17 mouse cellular contexts compared by ENCODE assay signal in the genomic region with DNA sequence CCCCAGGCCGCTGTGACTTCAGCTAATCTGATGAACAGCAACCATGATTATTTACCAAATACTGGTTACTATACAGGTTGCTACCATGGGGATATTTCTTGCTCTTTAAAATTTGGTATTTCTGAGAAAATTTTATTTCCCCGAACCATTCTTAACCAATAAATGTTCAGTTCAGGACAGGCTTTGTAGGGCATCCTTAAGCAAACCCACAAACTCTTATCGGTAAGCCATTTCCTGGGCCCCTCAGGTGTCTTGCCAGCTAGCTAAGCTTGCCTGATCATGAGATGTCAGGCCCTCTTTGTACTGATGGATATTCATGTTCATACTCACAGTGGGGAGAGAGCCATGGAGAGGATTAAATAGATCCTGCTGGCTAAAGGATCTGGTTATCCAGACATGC. TPM values are rescaled to one million over a fixed set of nuclear protein-coding genes. Genes with fewer than 3 reads are reported as not detected.
A peak's percentile ranks its signal among the peaks of the same experiment; 100 is the strongest.
DNase-seq lines count a peak whose midpoint lies in the region; ATAC-seq and TF ChIP-seq lines count a peak whose summit lies in the region.
"Had no signal": no experiment of that assay in that cellular context is flagged by ENCODE, and none has a peak within 500 bp of the region (broad histone marks: within the 10 kb centered on the region; RNA-seq: fewer than 3 reads in every experiment).

No protein-coding gene starts in this region.

- H3K4me2 ChIP-seq in heart, postnatal 0 days (ENCODE audit: low read depth, low read length), result no peak overlapping the region
- no peak overlapping the region for H3K4me2 ChIP-seq in heart, embryonic 11.5 days
- no peak overlapping the region for H3K4me2 ChIP-seq in midbrain, embryonic 14.5 days (ENCODE audit: low read length)
- H3K4me2 ChIP-seq: forebrain, embryonic 15.5 days; limb, embryonic 15.5 days had no signal

- no peak overlapping the region for H3K4me3 ChIP-seq in heart, postnatal 0 days (ENCODE audit: low read depth, low read length)
- H3K4me3 ChIP-seq in heart, embryonic 11.5 days (ENCODE audit: low read depth, low read length), result no peak overlapping the region
- H3K4me3 ChIP-seq in MEL (ENCODE audit: control insufficient read depth in 1 of 2, insufficient read depth in 1 of 2, low read depth in 2 of 2, low read length in 2 of 2), result no peak overlapping the region
- no peak overlapping the region for H3K4me3 ChIP-seq in small intestine, adult 2 months (ENCODE audit: low read depth, low read length)
- no peak overlapping the region for H3K4me3 ChIP-seq in midbrain, embryonic 14.5 days (replicated peaks; ENCODE audit: low read depth, low read length)
- H3K4me3 ChIP-seq: forebrain, embryonic 15.5 days; gastrocnemius, adult 2 months; hindbrain, embryonic 10.5 days; left cerebral cortex, adult 2 months; limb, embryonic 15.5 days had no signal

- H3K36me3 ChIP-seq in heart, postnatal 0 days (replicated peaks; ENCODE audit: control insufficient read depth, insufficient read depth, low read length), result peaks cover 13% of the 10 kb centered on the region; the same call in 1 of the 2 replicates
- peaks cover 4% of the 10 kb centered on the region for H3K36me3 ChIP-seq in heart, embryonic 11.5 days (ENCODE audit: control insufficient read depth, insufficient read depth, low read length)
- peaks cover 0 to 57% of the 10 kb centered on the region in 2 experiments; a peak in 2 of 4 replicates for H3K36me3 ChIP-seq in MEL (ENCODE audit: control insufficient read depth in 1 of 2, insufficient read depth in 2 of 2, low read length in 2 of 2)
- H3K36me3 ChIP-seq in small intestine, adult 2 months (ENCODE audit: control insufficient read depth, insufficient read depth, low read length), result no peaks in the 10 kb centered on the region
- no peaks in the 10 kb centered on the region for H3K36me3 ChIP-seq in midbrain, embryonic 14.5 days (ENCODE audit: control insufficient read depth, insufficient read depth, low read length)
- H3K36me3 ChIP-seq: forebrain, embryonic 15.5 days; hindbrain, embryonic 10.5 days; limb, embryonic 15.5 days had no signal

- no peak overlapping the region for H3K9ac ChIP-seq in heart, postnatal 0 days (replicated peaks; ENCODE audit: low read depth, low read length)
- no peak overlapping the region for H3K9ac ChIP-seq in heart, embryonic 11.5 days (ENCODE audit: low read depth, low read length)
- 0 out of 2 replicates have a peak overlapping the region, but pooled peaks have one; percentile 20 for H3K9ac ChIP-seq in MEL (ENCODE audit: control insufficient read depth, low read depth, low read length, poor library complexity, severe bottlenecking)
- no peak overlapping the region for H3K9ac ChIP-seq in midbrain, embryonic 14.5 days (replicated peaks; ENCODE audit: low read length)
- H3K9ac ChIP-seq: forebrain, embryonic 15.5 days; limb, embryonic 15.5 days had no signal

- H3K27me3 ChIP-seq in heart, postnatal 0 days (ENCODE audit: control insufficient read depth, insufficient read depth, low read length), result no peaks in the 10 kb centered on the region
- no peaks in the 10 kb centered on the region for H3K27me3 ChIP-seq in heart, embryonic 11.5 days (ENCODE audit: control insufficient read depth, insufficient read depth, low read length)
- no peaks in the 10 kb centered on the region for H3K27me3 ChIP-seq in MEL (ENCODE audit: control insufficient read depth in 1 of 2, insufficient read depth in 2 of 2, low read length in 2 of 2)
- H3K27me3 ChIP-seq in small intestine, adult 2 months (ENCODE audit: control insufficient read depth, insufficient read depth, low read length), result no peaks in the 10 kb centered on the region
- H3K27me3 ChIP-seq in midbrain, embryonic 14.5 days (ENCODE audit: control insufficient read depth, insufficient read depth, low read length), result no peaks in the 10 kb centered on the region
- H3K27me3 ChIP-seq: forebrain, embryonic 15.5 days; limb, embryonic 15.5 days had no signal

- WGBS in heart, postnatal 0 days, result 85% methylated on average over 3 of the region's 3 CpGs
- WGBS in heart, embryonic 11.5 days (ENCODE audit: insufficient replicate concordance), result 80% methylated on average over 3 of the region's 3 CpGs
- 75% methylated on average over 3 of the region's 3 CpGs for WGBS in small intestine, adult 2 months
- 81% methylated on average over 3 of the region's 3 CpGs for WGBS in midbrain, embryonic 14.5 days

- peaks cover 91% of the 10 kb centered on the region for H3K4me1 ChIP-seq in heart, postnatal 0 days (ENCODE audit: control insufficient read depth, insufficient read depth)
- H3K4me1 ChIP-seq in heart, embryonic 11.5 days (ENCODE audit: control insufficient read depth, insufficient read depth, low read length), result peaks cover 78% of the 10 kb centered on the region
- H3K4me1 ChIP-seq in MEL (ENCODE audit: control insufficient read depth in 1 of 2, insufficient read depth in 2 of 2, low read length in 2 of 2), result peaks cover 47 to 61% of the 10 kb centered on the region in 2 experiments
- peaks cover 3% of the 10 kb centered on the region; the same call in 1 of the 2 replicates for H3K4me1 ChIP-seq in small intestine, adult 2 months (ENCODE audit: control insufficient read depth, insufficient read depth, insufficient read length, low read length)
- H3K4me1 ChIP-seq in midbrain, embryonic 14.5 days (ENCODE audit: control insufficient read depth, insufficient read depth, low read length), result no peaks in the 10 kb centered on the region
- H3K4me1 ChIP-seq: forebrain, embryonic 15.5 days had no signal

- ATAC-seq in heart, postnatal 0 days (ENCODE audit: insufficient read depth, low read depth), result no peak
- ATAC-seq in heart, embryonic 11.5 days (replicated peaks; ENCODE audit: insufficient number of reproducible peaks, low FRiP score, low TSS enrichment), result no peak
- ATAC-seq in midbrain, embryonic 14.5 days (ENCODE audit: low FRiP score, low TSS enrichment), result no peak
- ATAC-seq: forebrain, embryonic 15.5 days had no signal

- no peak for TF ChIP-seq RAD21 in MEL (IDR thresholded peaks at IDR 0.05; ENCODE audit: low read depth, low read length)

- DNase-seq in heart, postnatal 0 days (ENCODE audit: low spot score), result no peak
- DNase-seq in CD4-positive, CD25-positive, alpha-beta regulatory T cell, adult 2 months (ENCODE audit: low read depth, low spot score), result peak; percentile 80
- peak; percentile 70 for DNase-seq in MEL (ENCODE audit: low read depth, low spot score)
- DNase-seq in midbrain, embryonic 14.5 days, result no peak
- no peak for DNase-seq in adrenal gland, adult 2 months
- DNase-seq: cerebellum, adult 9-11 months; embryo, embryonic 11 days; kidney, adult 8-10 months; lung, adult 2 months; right cerebral cortex, adult 18-20 months had no signal

- H3K9me3 ChIP-seq in heart, postnatal 0 days (replicated peaks; ENCODE audit: control insufficient read depth, low read length), result no peaks in the 10 kb centered on the region
- no peaks in the 10 kb centered on the region for H3K9me3 ChIP-seq in heart, embryonic 11.5 days (replicated peaks; ENCODE audit: control insufficient read depth, low read length)
- H3K9me3 ChIP-seq in MEL (replicated peaks; ENCODE audit: insufficient read depth, low read length), result no peaks in the 10 kb centered on the region
- H3K9me3 ChIP-seq in midbrain, embryonic 14.5 days (ENCODE audit: control insufficient read depth, low read length), result no peaks in the 10 kb centered on the region
- H3K9me3 ChIP-seq: forebrain, embryonic 15.5 days; hindbrain, embryonic 10.5 days; limb, embryonic 15.5 days had no signal

- no peak for TF ChIP-seq CTCF in heart, postnatal 0 days (IDR thresholded peaks at IDR 0.05; ENCODE audit: low read depth)
- TF ChIP-seq CTCF in MEL (IDR thresholded peaks at IDR 0.05 in 2 of 3, conservative IDR thresholded peaks at IDR 0.05 in 1 of 3; ENCODE audit: control insufficient read depth in 1 of 3, insufficient read depth in 1 of 3, low read depth in 2 of 3, low read length in 3 of 3, poor library complexity in 1 of 3, severe bottlenecking in 1 of 3), result no peak
- TF ChIP-seq CTCF in small intestine, adult 2 months (IDR thresholded peaks at IDR 0.05; ENCODE audit: extremely low read depth, insufficient read length, insufficient replicate concordance, low read depth, low read length), result no peak

- TF ChIP-seq POLR2A in MEL (IDR thresholded peaks at IDR 0.05; ENCODE audit: control insufficient read depth in 1 of 2, insufficient read depth in 1 of 2, low read depth in 1 of 2, low read length in 2 of 2, poor library complexity in 1 of 2), result no peak
- TF ChIP-seq POLR2A in small intestine, adult 2 months (IDR thresholded peaks at IDR 0.05; ENCODE audit: low read depth, low read length), result no peak

- H3K27ac ChIP-seq in heart, postnatal 0 days (ENCODE audit: low read depth), result peak overlapping the region; percentile 63
- no peak overlapping the region for H3K27ac ChIP-seq in heart, embryonic 11.5 days (ENCODE audit: low read depth, low read length)
- H3K27ac ChIP-seq in MEL (ENCODE audit: control insufficient read depth, low read depth, low read length), result peak overlapping the region; percentile 55
- H3K27ac ChIP-seq in small intestine, adult 2 months (ENCODE audit: insufficient read depth, low read depth, low read length), result peak overlapping the region; percentile 35; the same call in 1 of the 2 replicates
- H3K27ac ChIP-seq in midbrain, embryonic 14.5 days (replicated peaks; ENCODE audit: low read depth, low read length), result no peak overlapping the region
- H3K27ac ChIP-seq: forebrain, embryonic 15.5 days; hindbrain, embryonic 10.5 days; left cerebral cortex, adult 2 months; limb, embryonic 15.5 days had no signal

- no peaks in the 10 kb centered on the region for H3K79me2 ChIP-seq in MEL (ENCODE audit: control insufficient read depth, insufficient read depth, low read length, poor library complexity)

- no peak for TF ChIP-seq EP300 in heart, postnatal 0 days (IDR thresholded peaks at IDR 0.05; ENCODE audit: low read depth)
- TF ChIP-seq EP300 in MEL (IDR thresholded peaks at IDR 0.05; ENCODE audit: low read depth in 1 of 2, low read length in 2 of 2), result peak; percentile 79 to 88; a peak in 3 of 4 replicates

RNA-seq across cellular contexts. Expression of a gene that starts 30.7 kb away (rescaled TPM):
- 59.8 and 67.9 TPM in 2 replicates for total RNA-seq in heart, postnatal 0 days (2014; rRNA removed; ENCODE audit: low replicate concordance)
- polyA plus RNA-seq in heart, postnatal 0 days (2015; fragmentation: Nextera tagmentation; extraction: Ambion mirVana), result 10.1 and 15.8 TPM in 2 replicates
- polyA plus RNA-seq in heart, embryonic 11.5 days (2014; fragmentation: Nextera tagmentation; extraction: Ambion mirVana), result 24.4 and 31.7 TPM in 2 replicates
- total RNA-seq in MEL (2012; rRNA removed), result 0.12 and 0.16 TPM in 2 replicates
- under 1 TPM in 1 of 2 experiments, not detected in 1; 0.19 TPM for polyA plus RNA-seq in MEL (2012; ENCODE audit: insufficient read depth in 1 of 2, insufficient read length in 2 of 2, low read depth in 1 of 2, low replicate concordance in 2 of 2, missing spikeins in 1 of 2)
- polyA plus RNA-seq in small intestine, adult 2 months (2012; rRNA removed), result 4.4 and 6.8 TPM in 2 replicates
- 7.0 and 8.3 TPM in 2 replicates for polyA plus RNA-seq in midbrain, embryonic 14.5 days (2014; fragmentation: Nextera tagmentation; extraction: Ambion mirVana)
- total RNA-seq in adrenal gland, adult 2 months (2021), result 1 to 10 TPM; 2.6 to 6.7 TPM
- 2.9 and 3.8 TPM in 2 replicates for polyA plus RNA-seq in adrenal gland, adult 2 months (2012; rRNA removed)

RNA-seq across cellular contexts. Expression of a gene that starts 34.3 kb away (rescaled TPM):
- total RNA-seq in heart, postnatal 0 days (2014; rRNA removed; ENCODE audit: low replicate concordance), result 1.8 and 2.8 TPM in 2 replicates
- polyA plus RNA-seq in heart, postnatal 0 days (2015; fragmentation: Nextera tagmentation; extraction: Ambion mirVana), result 3.6 and 3.9 TPM in 2 replicates
- 2.4 and 9.0 TPM in 2 replicates for polyA plus RNA-seq in heart, embryonic 11.5 days (2014; fragmentation: Nextera tagmentation; extraction: Ambion mirVana)
- total RNA-seq in MEL (2012; rRNA removed), result 3.9 and 6.8 TPM in 2 replicates
- 1 to 10 TPM in 1 of 2 experiments, not detected in 1; 4.1 TPM for polyA plus RNA-seq in MEL (2012; ENCODE audit: insufficient read depth in 1 of 2, insufficient read length in 2 of 2, low read depth in 1 of 2, low replicate concordance in 2 of 2, missing spikeins in 1 of 2)
- polyA plus RNA-seq in small intestine, adult 2 months (2012; rRNA removed), result 12.6 and 25.3 TPM in 2 replicates
- 5.6 and 6.0 TPM in 2 replicates for polyA plus RNA-seq in midbrain, embryonic 14.5 days (2014; fragmentation: Nextera tagmentation; extraction: Ambion mirVana)
- total RNA-seq in adrenal gland, adult 2 months (2021), result 1 to 10 TPM in 1 of 2 experiments, under 1 TPM in 1; 0.92 to 3.5 TPM
- 7.5 and 14.5 TPM in 2 replicates for polyA plus RNA-seq in adrenal gland, adult 2 months (2012; rRNA removed)

Comparison
In these comparisons a context has a peak if more than half of its experiments do, and no peak if none do; other contexts are left out.
1. H3K27ac ChIP-seq: peak in heart, postnatal 0 days (single experiment), MEL (single experiment) and small intestine, adult 2 months (single experiment); none in heart, embryonic 11.5 days (single experiment) and midbrain, embryonic 14.5 days (single experiment).
2. DNase-seq: peak in CD4-positive, CD25-positive, alpha-beta regulatory T cell, adult 2 months (single experiment) and MEL (single experiment); none in heart, postnatal 0 days (single experiment), midbrain, embryonic 14.5 days (single experiment) and adrenal gland, adult 2 months (single experiment).